Mouse (Mus musculus) G1E (cell line): Measurements from ENCODE around the gene Syt16. TPM values are rescaled to one million over a fixed set of nuclear protein-coding genes. Genes with fewer than 3 reads are reported as not detected.
A peak's percentile ranks its signal among the peaks of the same experiment; 100 is the strongest.

Experiments
- ATAC-seq: 2 replicates; pipeline ENCODE4 v1.8.0; 2016; ENCODE audit warnings: mild to moderate bottlenecking; ENCODE audit not compliant: insufficient number of reproducible peaks, poor library complexity, low FRiP score, severe bottlenecking; ENCODE audit errors: extremely low read depth
- DNase-seq: peaks from one replicate; pipeline ENCODE4 v3.0.0; 2012; ENCODE audit warnings: low spot score
- H3K27me3 ChIP-seq: 2 replicates; pipeline ENCODE4 v1.6.1; 2012; ENCODE audit warnings: mild to moderate bottlenecking, low read length, inconsistent platforms; ENCODE audit not compliant: insufficient read depth
- H3K36me3 ChIP-seq: replicated peaks from 2 replicates; pipeline ENCODE3; 2012; ENCODE audit warnings: mild to moderate bottlenecking, inconsistent platforms
- H3K4me1 ChIP-seq: 2 replicates; pipeline ENCODE4 v1.6.1; 2012; ENCODE audit warnings: low read depth, low read length, inconsistent platforms, mixed read lengths; ENCODE audit not compliant: insufficient read depth
- H3K4me3 ChIP-seq: 2 replicates; pipeline ENCODE4 v1.5.1; 2012; ENCODE audit warnings: low read depth, mild to moderate bottlenecking, inconsistent platforms, low read length, moderate library complexity, mixed read lengths
- H3K9me3 ChIP-seq: replicated peaks from 2 replicates; pipeline ENCODE4 v1.6.1; 2012; ENCODE audit warnings: inconsistent platforms
- CTCF ChIP-seq: IDR thresholded peaks from 2 replicates; pipeline ENCODE4 v1.5.1; 2012; ENCODE audit warnings: low read depth, low read length, inconsistent platforms, mixed read lengths
- GATA1 ChIP-seq: IDR thresholded peaks from 2 replicates; pipeline ENCODE4 v1.6.1; 2012; ENCODE audit warnings: borderline replicate concordance, low read length, inconsistent platforms, mixed read lengths
- GATA2 ChIP-seq: IDR thresholded peaks from 2 replicates; pipeline ENCODE4 v1.6.1; 2012; ENCODE audit warnings: low read depth, low read length, inconsistent platforms, borderline replicate concordance
- POLR2AphosphoS5 ChIP-seq: IDR thresholded peaks from 2 replicates; pipeline ENCODE4 v1.6.1; 2012; ENCODE audit warnings: low read depth, low read length, inconsistent platforms; ENCODE audit not compliant: insufficient replicate concordance
- TAL1 ChIP-seq: conservative IDR thresholded peaks from 2 replicates; pipeline ENCODE4 v1.6.1; 2012; ENCODE audit warnings: low read depth, low read length, inconsistent platforms, mixed read lengths
- polyA plus RNA-seq: library from polyadenylated mRNA; stranded (reverse); fragments of >175 nt; gene quantifications from 2 replicates; pipeline ENCODE4 v1.2.3, GENCODE M21; 2012
- total RNA-seq, 2 experiments: library from RNA; stranded (forward) in 1 of 2; stranded (reverse) in 1 of 2; fragments of 200-1000 nt in 1 of 2; fragments of >200 nt in 1 of 2; fragmentation: Nextera tagmentation in 1 of 2; gene quantifications; 2 replicates each; pipeline ENCODE4 v1.2.3; 2014 to 2017

Syt16 gene
- total and polyA plus RNA-seq, 3 experiments, result 0.11 TPM; not detected in 2

DNA sequence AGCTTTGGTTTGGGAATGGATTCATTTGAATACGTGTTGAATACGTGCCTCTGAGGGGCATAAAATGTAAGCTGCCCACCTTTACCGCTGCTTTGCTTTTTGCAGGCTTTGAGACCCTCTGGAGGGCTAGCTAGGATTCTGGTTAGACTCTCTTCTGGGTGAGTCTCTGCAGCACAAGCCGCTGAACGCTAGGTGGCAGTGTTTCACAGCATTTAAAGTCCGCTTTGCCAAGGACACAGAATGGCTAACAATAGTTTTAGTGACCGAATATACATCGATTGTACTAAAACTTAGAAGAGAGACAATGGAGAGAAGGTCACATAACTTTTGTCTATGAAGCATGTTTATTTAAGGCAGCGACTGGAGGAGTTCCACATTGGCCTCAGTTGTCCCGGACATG is 322.9 kb downstream of the Syt16 start:
- DNase-seq (peak; percentile 16), ATAC-seq (0 out of 2 replicates have a peak, but pooled peaks have one; percentile 46)
- H3K9me3 ChIP-seq, result peaks cover 10% of the 10 kb centered on the region; the same call in 1 of the 2 replicates
- H3K27me3 ChIP-seq, result no peaks in the 10 kb centered on the region
- no peaks in the 10 kb centered on the region for H3K4me1 ChIP-seq
- TF ChIP-seq CTCF, result peak; percentile 87
- no peak for TF ChIP-seq GATA1
- no peak overlapping the region for H3K4me3 ChIP-seq
- no peaks in the 10 kb centered on the region for H3K36me3 ChIP-seq

DNA sequence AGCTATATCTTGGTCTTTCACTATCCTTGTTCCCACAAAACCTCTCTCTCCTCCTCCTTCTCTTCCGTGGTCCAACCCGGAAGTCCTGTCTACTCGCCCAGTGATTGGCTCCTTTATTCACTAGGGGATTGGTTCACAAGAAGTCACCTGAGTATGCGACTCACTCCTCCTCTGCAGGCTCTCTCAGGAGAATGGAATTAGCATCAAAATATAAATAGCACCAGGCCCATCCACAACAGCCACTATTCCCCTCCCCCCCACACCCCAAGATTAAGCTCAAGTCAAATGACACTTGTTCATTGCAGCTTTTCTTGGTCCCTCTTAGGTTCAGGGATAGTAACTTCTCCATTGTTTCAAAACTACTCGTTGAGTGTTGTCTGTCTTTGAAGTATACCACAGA is 324.5 kb downstream of the Syt16 start:
- no peak for ATAC-seq

More for the DNA sequence above, 324.5 kb downstream of the Syt16 start:
- Histone ChIP-seq H3K4me3 (no peak overlapping the region), H3K36me3 (no peaks in the 10 kb centered on the region), H3K4me1 (no peaks in the 10 kb centered on the region), H3K9me3 (peaks cover 10% of the 10 kb centered on the region), H3K27me3 (no peaks in the 10 kb centered on the region)
- TF ChIP-seq GATA1, result no peak
- no peak for TF ChIP-seq GATA2
- no peak for TF ChIP-seq TAL1
- no peak for TF ChIP-seq CTCF
- TF ChIP-seq POLR2AphosphoS5, result no peak
- DNase-seq, result no peak

Other genes starting within 250 kb of the Syt16 start
- gene Hif1a, start 96.3 kb upstream of the Syt16 start, total RNA-seq (2014; fragmentation: Nextera tagmentation), result 102 and 119 TPM in 2 replicates
- 124 and 128 TPM in 2 replicates for gene Hif1a, start 96.3 kb upstream of the Syt16 start, total RNA-seq (2017)
- gene Hif1a, start 96.3 kb upstream of the Syt16 start, polyA plus RNA-seq, result 14.2 and 16.5 TPM in 2 replicates
- gene Gm49321, start 60.0 kb upstream of the Syt16 start, total RNA-seq (2014; fragmentation: Nextera tagmentation), result 6.7 and 9.5 TPM in 2 replicates
- not detected in 2 replicates for gene Gm49321, start 60.0 kb upstream of the Syt16 start, total RNA-seq (2017)
- gene Gm49321, start 60.0 kb upstream of the Syt16 start, polyA plus RNA-seq, result not detected in 2 replicates
- 14.3 and 14.9 TPM in 2 replicates for gene Snapc1, start 33.2 kb upstream of the Syt16 start, total RNA-seq (2014; fragmentation: Nextera tagmentation)
- gene Snapc1, start 33.2 kb upstream of the Syt16 start, total RNA-seq (2017), result 12.3 and 12.8 TPM in 2 replicates
- 7.1 and 12.3 TPM in 2 replicates for gene Snapc1, start 33.2 kb upstream of the Syt16 start, polyA plus RNA-seq